In genomic region chr13:64438863-64439452, GRCm38 (mm10) we compare ENCODE assay signal across 8 mouse cellular contexts. TPM values are rescaled to one million over a fixed set of nuclear protein-coding genes. Genes with fewer than 3 reads are reported as not detected.
DNase-seq lines count a peak whose midpoint lies in the region; ATAC-seq and TF ChIP-seq lines count a peak whose summit lies in the region.

No protein-coding gene starts in this region.

- 57% methylated on average over 9 of the region's 9 CpGs for WGBS in midbrain, postnatal 0 days

- peak; percentile 57; the same call in 1 of the 2 replicates for ATAC-seq in midbrain, postnatal 0 days (ENCODE audit: low FRiP score)

- H3K36me3 ChIP-seq in midbrain, postnatal 0 days (ENCODE audit: insufficient read depth, low read length): peaks cover 11% of the 10 kb centered on the region; the same call in 1 of the 2 replicates

- H3K9ac ChIP-seq in midbrain, postnatal 0 days (replicated peaks; ENCODE audit: low read length, poor library complexity, severe bottlenecking): no peak overlapping the region

- no peaks in the 10 kb centered on the region for H3K9me3 ChIP-seq in midbrain, postnatal 0 days (ENCODE audit: low read length)

- DNase-seq in A20 (ENCODE audit: low read depth, low spot score): peak; percentile 72
- peak; percentile 43 for DNase-seq in adrenal gland, adult 8-10 months
- peak; percentile 55 for DNase-seq in embryo, embryonic 9.5 days (ENCODE audit: extremely low spot score)
- DNase-seq in heart, adult 8-10 months (ENCODE audit: low spot score): peak; percentile 73
- DNase-seq in kidney, adult 9 months: peak; percentile 80
- DNase-seq in liver: peak; percentile 76
- peak; percentile 81 for DNase-seq in midbrain, postnatal 0 days (ENCODE audit: low spot score)
- peak; percentile 54 to 76 for DNase-seq in spleen, postnatal 10 days (ENCODE audit: low spot score in 2 of 2)

- H3K27ac ChIP-seq in midbrain, postnatal 0 days (ENCODE audit: low read depth, low read length): no peak overlapping the region

- H3K4me2 ChIP-seq in midbrain, postnatal 0 days (ENCODE audit: low read depth, low read length, poor library complexity, severe bottlenecking): no peak overlapping the region

- H3K4me3 ChIP-seq in midbrain, postnatal 0 days (ENCODE audit: low read depth, low read length): no peak overlapping the region

- no peaks in the 10 kb centered on the region for H3K27me3 ChIP-seq in midbrain, postnatal 0 days (ENCODE audit: insufficient read depth, low read length)

- TF ChIP-seq CTCF in midbrain, postnatal 0 days (IDR thresholded peaks at IDR 0.05): peak; percentile 88

- no peaks in the 10 kb centered on the region for H3K4me1 ChIP-seq in midbrain, postnatal 0 days (ENCODE audit: insufficient read depth, low read length)

RNA-seq across cellular contexts. Expression of gene Cdk20, which starts 6.8 kb away (rescaled TPM):
- total RNA-seq in adrenal gland, adult 8-10 months (2022): 1 to 10 TPM; 3.3 to 5.1 (median 4.7) TPM
- total RNA-seq in heart, adult 8-10 months (2022): 1 to 10 TPM; 2.6 to 3.9 (median 2.8) TPM
- 30.0 and 34.2 TPM in 2 replicates for total RNA-seq in midbrain, postnatal 0 days (2014; rRNA removed)
- 25.5 and 26.6 TPM in 2 replicates for polyA plus RNA-seq in midbrain, postnatal 0 days (2015; fragmentation: Nextera tagmentation; extraction: Ambion mirVana)

RNA-seq across cellular contexts. Expression of gene Fam240b, which starts 58.6 kb away (rescaled TPM):
- total RNA-seq in adrenal gland, adult 8-10 months (2022): not detected
- total RNA-seq in heart, adult 8-10 months (2022): not detected
- total RNA-seq in midbrain, postnatal 0 days (2014; rRNA removed): not detected in 2 replicates
- polyA plus RNA-seq in midbrain, postnatal 0 days (2015; fragmentation: Nextera tagmentation; extraction: Ambion mirVana): not detected in 2 replicates
